Mouse (Mus musculus) T-cell, adult 66 days (primary cell): ENCODE results near the gene Slc6a20b. TPM values are rescaled to one million over a fixed set of nuclear protein-coding genes. Genes with fewer than 3 reads are reported as not detected.

Source experiments
- total RNA-seq, 2 experiments: library from RNA; stranded (reverse); gene quantifications; 3 replicates in 1 of 2; 4 replicates in 1 of 2; pipeline ENCODE4 v1.2.4; 2023

The Slc6a20b gene
- not detected for total RNA-seq

GRCm38 (mm10) chr9:123632281-123632680, at the start of gene Slc6a20b:
Gene Slc6a20b (minus strand): TSS chr9:123632565.

GRCm38 (mm10) chr9:123678327-123679105, 46.2 kb upstream of the Slc6a20b start, which contains the start of the genes Ccr9 and Slc6a20a:
Gene Ccr9 (plus strand): TSS chr9:123678439.
Gene Slc6a20a (minus strand): TSS chr9:123678885.

Other genes with a start within 250 kb of the Slc6a20b start
- 10 to 100 TPM; 86.4 to 93.2 TPM for gene Limd1, start 153.9 kb downstream of the Slc6a20b start, total RNA-seq
- 10 to 100 TPM; 24.4 to 31.3 TPM for gene Sacm1l, start 102.8 kb downstream of the Slc6a20b start, total RNA-seq
- gene Ccr9, start 45.9 kb upstream of the Slc6a20b start, total RNA-seq, result 10 to 100 TPM; 48.5 to 76.8 TPM
- gene Slc6a20a, start 46.3 kb upstream of the Slc6a20b start, total RNA-seq, result not detected
- 10 to 100 TPM; 52.7 to 56.2 TPM for gene Lztfl1, start 85.1 kb upstream of the Slc6a20b start, total RNA-seq
- gene Cxcr6, start 173.9 kb upstream of the Slc6a20b start, total RNA-seq, result 10 to 100 TPM; 27.5 to 42.1 TPM
- gene Fyco1, start 219.3 kb upstream of the Slc6a20b start, total RNA-seq, result 10 to 100 TPM; 64.5 to 65.1 TPM
- not detected for gene Xcr1, start 229.5 kb upstream of the Slc6a20b start, total RNA-seq